Mouse (Mus musculus) heart, adult 2 months (tissue): ENCODE data around the gene Ephx1.

Experiments used
- CTCF ChIP-seq: fragments of 200-600 bp; IDR thresholded peaks from 2 replicates; pipeline ENCODE4 v1.8.1; 2022; ENCODE audit warnings: antibody characterized with exemption, mild to moderate bottlenecking, moderate library complexity
- EP300 ChIP-seq: fragments of 200-500 bp; IDR thresholded peaks from 2 replicates; pipeline ENCODE4 v1.6.1; 2011; ENCODE audit warnings: low read depth, low read length, control low read depth; ENCODE audit not compliant: insufficient read depth
- POLR2A ChIP-seq: fragments of 200-500 bp; IDR thresholded peaks from 2 replicates; pipeline ENCODE4 v1.6.1; 2011; ENCODE audit warnings: mild to moderate bottlenecking, low read depth, low read length, control low read depth; ENCODE audit not compliant: insufficient read depth

GRCm38 (mm10) chr1:181009754-181010153 is 10.9 kb downstream of the Ephx1 start:
- TF ChIP-seq CTCF (peak; percentile 27; the same call in 1 of the 2 replicates), POLR2A (no peak), EP300 (peak; percentile 72; the same call in 1 of the 2 replicates)
